Mouse (Mus musculus): ENCODE data around the gene Gm5089.

Gene Gm5089

DNA sequence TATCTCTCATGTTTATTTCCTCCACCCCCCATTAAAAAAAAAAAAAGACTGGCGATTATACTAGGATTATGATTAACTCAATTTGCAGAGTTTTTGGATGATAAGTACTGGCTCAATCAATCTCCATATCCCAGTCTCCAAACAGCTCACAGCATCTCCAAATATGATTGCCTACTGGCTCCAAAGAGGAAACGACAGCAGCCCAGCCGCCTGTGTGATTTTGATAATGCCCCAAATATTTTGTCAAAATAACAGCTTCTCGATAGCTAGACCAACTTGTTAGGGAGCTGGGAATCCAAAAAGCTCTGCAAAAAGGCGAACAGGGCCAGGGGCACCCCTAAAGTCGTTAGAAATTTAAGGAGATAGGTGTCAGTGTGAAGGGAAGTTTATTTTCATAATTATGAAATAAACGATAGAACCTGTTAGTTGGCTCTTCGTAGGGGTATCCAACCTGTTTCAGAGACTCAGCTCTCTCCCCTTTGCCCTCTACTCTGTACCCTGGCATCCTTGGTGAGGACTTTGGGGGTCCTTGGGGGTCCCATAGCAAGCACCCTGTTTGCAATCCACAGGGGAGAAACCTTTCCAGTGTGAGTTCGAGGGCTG lies 27.2 kb upstream of the Gm5089 start:
- no peak for DNase-seq (ENCODE audit: low spot score)

DNA sequence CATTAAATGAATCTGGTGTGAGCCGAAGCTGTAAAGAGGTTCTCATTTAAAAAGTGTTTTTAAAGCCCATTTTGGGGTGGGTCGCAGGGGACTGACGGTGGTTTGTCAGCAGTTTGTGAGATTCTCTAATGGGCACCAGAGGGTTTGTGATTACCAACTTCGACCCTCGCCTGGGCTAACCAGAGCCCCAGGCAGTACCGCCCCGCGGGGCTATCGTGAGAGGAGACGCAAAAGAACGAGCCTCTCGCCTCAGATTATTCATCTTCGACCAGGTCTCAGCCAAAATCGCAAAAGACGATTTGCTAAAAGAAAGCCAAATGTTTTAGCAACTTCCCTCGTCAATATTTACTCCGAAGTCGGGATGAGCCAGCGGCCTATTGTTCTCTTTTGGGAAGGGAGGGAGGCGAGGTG lies 26.4 kb upstream of the Gm5089 start:
- DNase-seq (ENCODE audit: low spot score) = no peak

DNA sequence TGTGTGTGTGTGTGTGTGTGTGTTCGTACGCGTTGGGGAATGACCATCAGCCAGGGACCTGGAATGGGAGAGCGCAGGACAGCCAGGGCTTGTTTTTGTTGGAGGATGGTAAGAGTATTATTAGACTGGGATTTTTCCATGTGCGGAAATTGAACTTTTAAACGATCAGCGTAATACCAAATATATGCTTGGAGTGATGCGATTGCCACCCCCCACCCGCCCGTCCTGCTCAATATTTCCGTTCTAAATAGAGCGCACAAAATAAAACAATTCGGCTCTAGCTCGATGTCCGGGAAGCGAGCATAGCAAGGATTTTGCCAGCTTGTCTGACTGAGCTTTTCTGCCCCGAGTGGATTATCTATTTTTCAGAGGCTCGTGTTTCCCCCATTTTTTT lies 25.9 kb upstream of the Gm5089 start:
- no peak for DNase-seq (ENCODE audit: low spot score)

DNA sequence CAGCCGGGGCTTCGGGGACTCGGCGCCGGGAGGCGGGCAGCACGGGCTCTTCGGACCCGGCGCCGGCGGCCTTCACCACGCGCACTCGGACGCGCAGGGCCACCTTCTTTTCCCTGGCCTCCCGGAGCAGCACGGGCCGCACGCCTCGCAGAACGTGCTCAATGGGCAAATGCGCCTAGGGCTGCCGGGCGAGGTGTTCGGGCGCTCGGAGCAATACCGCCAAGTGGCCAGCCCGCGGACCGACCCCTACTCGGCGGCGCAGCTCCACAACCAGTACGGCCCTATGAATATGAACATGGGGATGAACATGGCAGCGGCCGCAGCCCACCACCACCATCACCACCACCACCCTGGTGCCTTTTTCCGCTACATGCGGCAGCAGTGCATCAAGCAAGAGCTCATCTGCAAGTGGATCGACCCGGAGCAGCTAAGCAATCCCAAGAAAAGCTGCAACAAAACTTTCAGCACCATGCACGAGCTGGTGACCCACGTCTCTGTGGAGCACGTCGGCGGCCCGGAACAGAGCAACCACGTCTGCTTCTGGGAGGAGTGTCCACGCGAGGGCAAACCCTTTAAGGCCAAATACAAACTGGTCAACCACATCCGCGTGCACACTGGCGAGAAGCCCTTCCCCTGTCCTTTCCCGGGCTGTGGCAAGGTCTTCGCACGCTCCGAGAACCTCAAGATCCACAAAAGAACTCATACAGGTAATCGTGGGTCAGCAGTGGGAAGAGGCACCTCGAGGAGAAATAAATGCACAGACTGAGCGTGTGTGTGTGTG lies 25.3 kb upstream of the Gm5089 start:
- no peak for DNase-seq (ENCODE audit: low spot score)

DNA sequence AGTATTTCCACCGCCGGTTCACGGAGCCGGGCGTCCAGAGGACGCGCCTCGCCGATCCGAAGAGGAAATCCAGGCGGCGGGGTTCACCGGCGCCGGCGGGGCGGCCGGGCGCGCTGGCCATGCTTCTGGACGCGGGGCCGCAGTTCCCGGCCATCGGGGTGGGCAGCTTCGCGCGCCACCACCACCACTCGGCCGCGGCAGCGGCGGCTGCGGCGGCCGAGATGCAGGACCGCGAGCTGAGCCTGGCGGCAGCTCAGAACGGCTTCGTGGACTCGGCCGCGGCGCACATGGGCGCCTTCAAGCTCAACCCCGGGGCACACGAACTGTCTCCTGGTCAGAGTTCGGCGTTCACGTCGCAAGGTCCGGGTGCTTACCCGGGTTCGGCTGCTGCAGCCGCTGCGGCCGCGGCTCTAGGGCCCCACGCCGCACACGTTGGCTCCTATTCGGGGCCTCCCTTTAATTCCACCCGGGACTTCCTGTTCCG lies 24.7 kb upstream of the Gm5089 start:
- no peak for DNase-seq (ENCODE audit: low spot score)

DNA sequence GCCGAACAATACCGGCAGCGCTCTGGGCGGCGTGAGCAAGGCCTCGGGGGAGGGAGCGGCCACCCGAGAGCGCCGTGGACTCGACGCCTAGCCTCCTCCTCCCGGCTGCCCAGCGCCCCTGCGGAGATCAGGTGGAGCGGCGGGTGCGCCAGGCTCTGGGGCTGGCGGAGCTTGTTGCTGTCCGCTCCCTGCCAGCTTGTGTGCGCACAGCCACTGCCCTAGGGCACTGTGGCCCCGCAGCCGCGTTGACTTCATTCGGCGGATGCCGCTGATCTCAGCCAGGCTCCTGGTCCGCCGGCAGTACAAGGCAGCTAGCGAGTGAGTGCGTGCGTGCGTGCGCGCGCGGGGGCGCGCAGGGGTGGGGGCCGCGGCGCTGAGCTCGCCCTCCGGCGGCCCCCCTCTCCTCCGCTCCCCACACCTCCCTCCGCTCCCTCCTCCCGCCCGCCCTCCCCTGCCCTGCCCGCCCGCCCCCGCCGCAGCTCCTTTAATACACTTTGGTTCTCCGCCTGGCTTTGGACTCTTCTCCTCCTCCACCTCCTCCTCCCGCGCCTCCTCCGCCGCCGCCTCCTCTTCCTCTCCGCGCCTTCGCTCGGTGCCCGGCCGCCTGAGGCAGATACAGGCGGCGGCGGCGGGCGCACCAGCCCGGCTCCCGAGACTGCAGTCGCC lies 24.1 kb upstream of the Gm5089 start, which contains the start of gene Zic2:
TSS of gene Zic2 (plus strand) at position 545 of the 666 bp plus-strand sequence.
- no peak for DNase-seq (ENCODE audit: low spot score)

DNA sequence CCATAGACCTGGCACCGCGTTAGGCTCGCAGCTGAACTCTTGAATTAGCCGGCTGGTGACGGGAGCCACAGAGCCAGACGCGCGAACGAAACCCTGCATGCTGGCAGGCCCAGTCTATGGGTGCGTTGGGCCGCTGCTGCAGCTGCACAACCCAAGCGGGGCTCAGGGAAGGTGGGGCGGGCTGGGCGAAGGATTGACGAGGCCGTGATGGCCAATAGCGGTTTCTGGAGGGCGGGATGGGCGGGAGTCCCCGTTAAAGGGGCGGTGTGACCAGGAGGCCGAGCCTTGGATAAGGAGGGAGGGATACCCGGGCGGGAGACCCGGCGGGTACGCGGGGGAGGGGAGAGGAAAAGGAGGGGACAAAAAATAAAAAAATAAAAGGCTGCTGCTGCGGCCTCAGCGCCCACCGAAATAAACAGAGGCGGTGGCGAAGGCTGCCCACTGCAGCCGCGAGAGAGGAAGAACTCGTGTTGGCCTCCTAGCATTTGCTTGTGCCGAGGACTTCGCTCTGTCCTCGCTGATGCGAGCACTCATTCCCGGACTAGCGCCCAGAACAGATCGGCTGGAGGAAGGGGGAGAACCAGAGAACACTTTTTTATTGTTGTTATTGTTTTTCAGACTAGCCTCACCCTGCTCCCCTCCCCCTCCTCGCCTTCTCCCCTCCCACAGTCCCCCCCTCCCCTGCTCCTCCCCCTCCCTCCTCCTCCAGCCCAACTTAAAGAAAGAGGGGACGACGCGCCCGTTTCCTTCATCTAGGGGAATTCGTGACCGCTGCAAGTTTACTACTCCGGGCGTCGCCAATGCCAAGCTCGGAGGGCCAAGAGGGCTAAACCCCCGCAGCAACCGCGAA lies 23.4 kb upstream of the Gm5089 start:
- no peak for DNase-seq (ENCODE audit: low spot score)

DNA sequence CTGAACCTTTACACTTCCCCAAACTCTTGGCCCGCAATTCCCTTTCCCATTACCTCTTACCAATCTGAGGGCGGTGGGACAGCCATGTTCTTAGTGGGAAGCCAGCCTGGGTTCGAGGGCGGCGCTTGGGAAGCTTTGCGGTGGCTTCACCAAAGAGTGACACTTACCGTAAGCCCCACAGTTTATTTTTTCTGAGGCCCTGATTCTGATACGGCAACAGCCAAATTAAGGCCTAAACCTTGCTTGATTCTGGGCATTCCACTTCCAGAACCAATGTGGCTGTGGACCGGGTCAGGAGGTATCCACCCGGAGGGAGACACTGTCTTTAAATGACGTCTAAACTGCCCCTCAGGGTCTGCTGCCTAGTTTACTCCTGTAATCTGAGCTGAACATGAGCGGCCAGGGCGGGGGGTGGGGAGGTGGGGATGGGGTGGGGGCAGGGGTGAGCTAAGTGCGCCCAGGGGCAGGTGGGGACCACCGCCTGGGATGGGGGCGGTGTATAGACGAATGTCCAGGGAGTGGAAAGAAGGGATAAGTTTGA lies 22.4 kb upstream of the Gm5089 start:
- no peak for DNase-seq (ENCODE audit: low spot score)

DNA sequence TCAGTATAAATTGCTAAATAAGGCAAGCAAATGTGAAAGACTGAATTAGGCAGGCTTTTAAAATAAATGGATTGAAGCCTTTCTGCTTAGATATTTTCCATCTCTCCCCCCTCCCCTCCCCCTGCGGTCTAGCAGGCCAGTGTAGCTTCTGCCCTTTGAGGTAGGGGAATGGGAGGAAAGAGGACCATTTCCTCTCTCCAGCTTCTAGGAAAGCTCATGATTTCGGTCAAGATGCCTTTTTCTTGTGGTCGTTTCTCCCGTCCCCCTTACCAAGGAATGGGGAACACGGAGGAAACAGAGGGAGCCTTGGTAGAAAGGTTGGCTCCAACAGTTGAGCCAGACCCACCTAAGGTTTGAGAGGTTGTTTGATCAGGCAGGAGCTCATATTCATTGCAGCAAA lies 21.7 kb upstream of the Gm5089 start:
- no peak for DNase-seq (ENCODE audit: low spot score)

DNA sequence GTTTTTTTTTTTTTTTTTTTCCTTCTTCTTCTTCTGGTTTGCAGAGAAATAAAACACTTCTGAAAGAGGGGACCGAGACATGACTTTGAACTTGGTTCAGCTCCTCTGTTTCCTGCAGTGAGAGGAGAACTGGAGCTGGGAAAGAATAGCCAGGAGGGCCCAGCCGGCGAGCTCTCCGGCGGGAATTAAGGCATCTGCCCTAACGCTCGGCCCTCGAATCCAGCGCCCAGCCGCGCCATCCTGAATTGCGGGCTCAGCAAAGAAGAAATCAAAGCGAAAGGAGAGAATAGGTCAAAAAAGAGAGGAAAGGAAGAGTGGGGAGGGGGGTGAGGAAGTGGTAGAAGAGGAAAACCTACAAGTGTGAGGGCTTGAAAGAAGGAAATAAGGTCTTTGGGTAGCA lies 21.2 kb upstream of the Gm5089 start:
- no peak for DNase-seq (ENCODE audit: low spot score)

DNA sequence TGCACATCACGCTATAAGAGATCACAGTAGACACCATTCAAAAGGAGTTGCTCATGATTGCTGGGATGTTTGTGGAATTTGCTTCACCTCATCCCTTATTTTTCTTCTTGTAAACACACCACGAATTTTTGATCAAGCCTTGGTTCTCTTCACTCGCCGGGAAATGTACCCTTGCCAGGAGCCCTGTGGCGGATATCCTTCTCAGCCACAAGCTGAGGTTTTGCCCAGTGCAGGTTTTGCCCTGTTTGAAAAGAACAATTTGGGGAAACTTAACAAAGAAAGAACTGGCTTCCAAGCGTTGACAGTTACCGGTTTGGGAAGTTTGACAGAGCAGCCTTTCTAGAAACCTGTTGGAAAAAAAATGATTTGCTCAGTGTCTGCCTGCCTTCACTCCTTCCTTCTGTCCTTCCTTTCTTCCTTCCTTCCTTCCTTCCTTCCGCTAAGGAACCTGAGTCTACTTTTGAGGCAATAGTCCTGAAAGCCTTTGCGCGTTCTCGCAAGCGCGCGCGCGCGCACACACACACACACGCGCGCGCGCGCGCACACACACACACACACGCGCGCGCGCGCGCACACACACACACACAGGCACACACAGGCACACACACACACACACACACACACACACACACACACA lies 20.7 kb upstream of the Gm5089 start:
- DNase-seq (ENCODE audit: low spot score) = no peak

DNA sequence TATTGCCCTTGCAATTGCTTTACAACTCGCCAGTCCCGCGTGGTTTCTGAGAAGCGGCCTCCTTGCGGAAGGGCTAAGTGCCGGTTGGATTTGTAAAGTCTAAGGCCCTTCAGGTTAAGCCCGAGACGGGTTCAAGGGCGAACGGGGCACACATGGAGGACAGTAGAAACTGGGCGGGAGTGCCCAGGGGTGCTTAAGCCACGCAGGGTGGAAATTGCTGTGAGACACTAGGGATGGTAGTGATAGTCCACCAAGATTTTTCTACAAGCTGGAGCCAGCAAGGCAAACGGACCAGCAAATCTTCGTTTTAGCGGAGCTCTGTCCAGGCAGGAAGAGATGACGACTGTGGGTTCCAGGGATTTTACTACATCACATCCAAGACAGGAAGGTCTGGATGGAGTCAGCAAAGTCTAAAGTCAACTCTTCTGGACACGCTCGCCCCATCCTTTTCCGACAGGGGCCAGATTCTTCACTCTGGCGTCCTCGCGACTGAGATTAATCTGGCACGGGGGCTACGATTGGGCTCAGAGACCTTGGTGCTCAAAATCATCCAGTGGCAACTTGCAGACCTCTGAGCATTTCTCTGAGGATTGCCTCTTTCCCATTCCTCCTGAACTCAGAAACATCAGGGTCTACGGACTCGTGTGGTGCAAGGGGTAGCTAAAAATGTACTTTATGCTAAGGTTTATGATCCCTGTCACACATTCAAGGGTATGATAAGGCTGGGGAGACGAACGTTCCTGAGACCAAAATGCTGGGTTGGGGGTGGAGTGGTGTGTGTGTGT lies 18.2 kb upstream of the Gm5089 start:
- DNase-seq (ENCODE audit: low spot score) = no peak

DNA sequence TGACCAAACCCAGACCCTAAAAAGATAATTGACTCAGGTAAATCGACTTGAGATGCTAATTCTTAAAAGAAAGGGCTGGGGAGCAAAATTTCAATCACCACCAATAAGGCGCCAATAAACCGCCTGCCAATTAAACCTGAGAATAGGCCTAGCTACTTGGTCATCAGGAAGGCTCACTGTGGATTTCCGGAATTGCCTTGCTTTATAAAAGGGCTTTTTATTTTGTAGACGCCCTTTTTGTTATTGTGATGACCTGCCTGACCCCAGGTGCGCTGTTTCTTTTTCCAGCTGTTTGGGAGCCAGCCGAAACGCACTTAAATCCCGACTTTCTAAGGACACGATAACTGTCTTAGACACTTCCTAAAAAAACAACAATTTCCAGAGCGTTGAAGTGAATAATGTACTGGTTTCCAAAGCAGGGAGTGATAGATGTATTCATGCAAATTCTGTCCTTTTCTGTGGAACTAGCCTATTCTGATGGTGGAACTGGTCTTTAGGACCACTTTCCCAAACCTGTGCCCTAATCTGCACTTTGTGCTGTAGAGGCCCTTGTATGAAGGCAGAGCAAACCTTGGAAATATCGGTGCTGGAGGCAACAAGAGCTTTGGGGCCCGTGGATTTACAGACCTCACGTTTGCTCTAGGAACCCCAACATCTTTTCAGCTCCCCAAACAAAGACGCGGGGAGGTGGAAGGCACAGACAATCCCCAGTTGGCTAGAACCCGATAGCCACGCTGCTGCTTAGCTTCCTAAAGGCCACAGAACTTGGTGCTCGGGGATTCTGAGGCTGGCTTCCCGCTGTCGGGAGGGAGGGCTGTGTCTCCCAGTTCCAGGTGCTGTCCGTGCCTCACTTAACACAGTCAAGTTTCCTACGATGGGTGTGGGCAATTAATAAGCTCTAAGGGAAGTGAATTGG lies 17.3 kb upstream of the Gm5089 start:
- DNase-seq (ENCODE audit: low spot score) = no peak

DNA sequence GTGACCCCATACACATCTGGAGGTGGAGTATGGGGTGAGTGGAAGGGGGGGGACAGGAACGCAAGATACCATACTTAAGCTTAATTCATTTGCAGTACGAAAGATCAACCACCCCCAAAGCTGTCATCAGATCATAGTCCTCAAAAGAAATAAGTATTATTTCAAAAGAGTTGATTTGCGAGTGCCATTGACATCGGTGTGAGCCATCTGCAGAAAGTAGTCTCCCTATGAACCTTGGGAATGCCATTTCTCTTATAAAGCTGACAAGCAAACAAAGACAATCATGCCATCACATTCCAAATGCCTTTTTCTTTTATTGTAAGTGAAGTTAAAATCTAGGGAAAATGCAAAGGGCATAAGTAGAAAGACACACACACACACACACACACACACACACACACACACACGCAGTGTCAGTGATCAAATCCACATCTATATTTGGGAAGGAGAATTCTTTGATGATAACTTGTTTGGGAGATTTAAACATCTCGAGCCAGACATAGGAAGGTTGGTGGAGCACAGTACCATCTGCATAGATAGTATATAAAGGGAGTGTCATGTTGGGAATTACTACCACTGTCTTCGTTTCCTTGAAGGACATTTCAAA lies 15.9 kb upstream of the Gm5089 start:
- DNase-seq (ENCODE audit: low spot score) = no peak

DNA sequence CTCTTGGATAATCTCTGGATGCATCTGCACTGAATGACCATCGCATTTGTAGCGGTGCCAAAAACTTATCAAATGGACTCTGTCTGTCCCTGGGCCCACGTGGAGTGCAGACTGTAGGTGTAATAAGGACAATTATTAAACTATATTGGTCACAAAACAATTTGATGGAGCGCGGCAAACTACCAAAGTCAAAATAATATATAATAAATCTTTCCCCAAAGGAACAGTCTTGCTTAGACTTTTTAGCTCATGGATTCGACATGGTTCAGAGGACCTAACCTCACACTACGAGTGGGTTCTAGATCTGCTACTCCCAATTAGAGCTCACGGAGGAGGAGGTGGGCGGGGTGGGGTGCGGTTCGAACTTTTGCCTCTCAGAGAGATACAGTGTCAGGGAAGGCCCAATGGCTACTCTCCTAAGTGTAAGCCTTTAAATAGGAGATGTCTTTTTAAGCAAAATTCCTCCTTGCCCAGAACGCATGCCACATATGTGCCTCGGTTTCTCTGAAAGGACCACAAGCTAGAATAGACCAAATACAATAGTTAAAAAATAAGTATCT lies 15.1 kb upstream of the Gm5089 start:
- DNase-seq (ENCODE audit: low spot score) = no peak

DNA sequence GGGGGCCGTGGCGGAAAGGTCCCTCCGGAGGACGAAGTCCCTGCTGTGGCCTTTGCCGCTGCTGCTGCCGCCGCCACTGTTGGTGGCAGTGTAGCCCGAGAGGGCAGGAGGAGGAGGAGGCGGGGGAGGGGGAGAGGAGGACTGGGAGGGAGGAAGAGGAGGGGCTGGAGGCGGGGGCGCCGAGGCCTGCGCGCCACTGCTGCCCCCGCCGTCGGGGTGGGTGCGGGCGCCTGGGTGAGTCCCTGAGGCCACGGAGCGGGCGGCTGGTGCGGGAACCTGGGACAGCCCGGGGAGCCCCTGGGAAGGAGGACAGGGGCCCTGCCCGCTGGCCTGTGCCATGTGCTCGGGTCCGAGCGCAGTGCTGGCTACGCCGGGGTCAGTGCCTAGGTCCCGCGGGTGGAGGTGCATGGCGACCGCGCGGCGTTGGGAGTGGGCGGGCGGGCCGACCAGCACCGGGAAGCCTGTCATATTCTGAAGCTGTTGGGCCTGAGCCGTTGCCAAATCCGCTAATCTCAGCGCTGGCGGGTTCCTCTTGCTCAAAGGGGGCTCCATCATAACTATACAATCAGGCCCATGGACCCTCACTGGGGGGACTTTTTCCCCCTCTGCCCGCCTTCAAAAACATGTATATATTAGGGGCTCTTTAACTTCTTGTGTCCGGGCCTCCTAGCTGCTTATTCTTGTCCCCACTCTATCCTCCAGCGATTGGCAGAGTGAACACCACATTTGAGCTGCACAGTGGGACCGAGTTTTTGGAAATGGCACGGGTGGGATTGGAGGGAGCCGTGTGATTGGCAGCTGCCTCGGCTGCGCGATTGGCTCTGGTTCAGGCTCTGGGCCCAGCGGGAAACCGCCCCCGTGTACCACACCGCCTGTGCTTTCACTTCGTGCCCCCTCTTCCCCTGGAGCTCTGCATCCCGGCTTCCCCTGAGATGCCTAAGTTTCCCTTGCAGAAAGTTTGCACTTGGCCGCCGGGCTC lies 14.1 kb upstream of the Gm5089 start, which contains the start of gene Zic5:
TSS of gene Zic5 (minus strand) at position 915 of the 979 bp plus-strand sequence.
- no peak for DNase-seq (ENCODE audit: low spot score)

DNA sequence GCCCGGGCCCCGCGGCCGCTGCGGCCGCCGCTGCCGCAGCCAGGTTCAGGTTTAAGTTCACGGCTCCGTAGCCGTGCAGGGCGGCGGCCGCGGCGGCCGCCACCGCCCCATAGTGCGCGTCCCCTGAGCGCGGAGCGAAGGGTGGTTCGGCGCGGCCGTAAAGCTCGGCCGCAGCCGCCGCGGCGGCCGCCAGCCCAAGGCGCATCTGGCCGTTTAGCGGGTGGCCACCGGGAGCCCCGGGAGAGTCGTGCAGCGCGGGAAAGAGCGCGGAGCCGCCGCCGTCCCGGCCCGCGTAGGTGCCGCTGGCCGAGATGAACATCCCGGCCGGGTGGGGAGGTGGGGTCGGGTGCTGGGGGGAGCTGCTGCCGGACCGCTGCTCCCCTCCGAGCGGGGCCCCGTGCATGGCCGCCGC lies 13.4 kb upstream of the Gm5089 start:
- no peak for DNase-seq (ENCODE audit: low spot score)

Data from urinary bladder, postnatal 10 days (tissue).